Mouse (Mus musculus) layer of hippocampus, postnatal 14 days (tissue): Measurements from ENCODE around the gene Aoah. TPM values are rescaled to one million over a fixed set of nuclear protein-coding genes. Genes with fewer than 3 reads are reported as not detected.

Experiments
- DNase-seq, 2 experiments: peaks; one replicate each; pipeline ENCODE4 v3.0.0; 2021 to 2022; ENCODE audit warnings: low spot score in 2 of 2, mixed read lengths in 1 of 2
- long read RNA-seq, 2 experiments: library from polyadenylated mRNA; stranded (forward); transcript quantifications; one replicate each; pipeline ENCODE4 v2.0.0; 2021
- total RNA-seq, 2 experiments: library from RNA; stranded (reverse); gene quantifications; 2 replicates each; pipeline ENCODE4 v1.2.3; 2021

Gene Aoah
- total RNA-seq = under 1 TPM; 0.21 to 0.37 TPM
- long read RNA-seq, experiment 1 = 0 reads
- long read RNA-seq, experiment 2 = 0 reads

DNA sequence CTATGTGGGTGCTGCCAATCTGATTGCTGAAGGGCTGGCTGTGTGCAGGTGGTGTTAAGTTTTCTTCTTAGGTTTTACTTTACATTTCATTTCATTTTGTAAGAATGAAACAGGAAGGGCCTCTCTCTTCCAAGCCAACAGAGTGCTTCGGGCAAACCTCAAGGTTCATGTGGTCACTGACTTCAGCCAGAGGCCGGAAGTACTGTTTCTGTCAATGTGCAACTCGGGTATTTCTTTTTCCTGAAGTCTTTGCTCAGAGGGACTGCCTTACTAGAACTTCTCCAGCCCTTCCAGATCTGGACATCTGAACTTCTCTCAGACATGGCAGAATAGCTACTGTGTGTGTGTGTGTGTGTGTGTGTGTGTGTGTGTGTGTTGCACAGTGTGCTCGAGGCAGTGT lies at the start of gene Aoah:
Gene Aoah (plus strand): TSS at position 213 of the 400 bp plus-strand sequence.
- no peak for DNase-seq

DNA sequence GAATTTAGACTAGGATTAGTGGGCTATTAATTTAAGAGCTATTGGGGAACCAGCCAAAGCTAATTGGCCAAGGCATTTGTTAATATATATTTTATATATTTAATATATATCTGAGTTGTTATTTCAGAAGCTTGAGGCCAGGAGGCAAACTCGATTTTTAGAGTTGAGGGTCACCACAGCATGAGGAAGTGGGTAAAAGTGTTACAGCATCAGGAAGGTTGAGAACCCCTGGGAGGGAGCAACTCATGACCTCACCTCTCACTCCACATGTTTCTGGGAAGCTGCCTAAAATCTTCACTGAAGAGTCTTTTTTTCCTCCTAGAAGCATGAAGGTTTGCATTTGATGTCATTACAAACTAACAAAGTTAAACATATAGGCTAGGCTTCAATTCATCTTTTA lies 39.1 kb upstream of the Aoah start:
- DNase-seq = no peak

DNA sequence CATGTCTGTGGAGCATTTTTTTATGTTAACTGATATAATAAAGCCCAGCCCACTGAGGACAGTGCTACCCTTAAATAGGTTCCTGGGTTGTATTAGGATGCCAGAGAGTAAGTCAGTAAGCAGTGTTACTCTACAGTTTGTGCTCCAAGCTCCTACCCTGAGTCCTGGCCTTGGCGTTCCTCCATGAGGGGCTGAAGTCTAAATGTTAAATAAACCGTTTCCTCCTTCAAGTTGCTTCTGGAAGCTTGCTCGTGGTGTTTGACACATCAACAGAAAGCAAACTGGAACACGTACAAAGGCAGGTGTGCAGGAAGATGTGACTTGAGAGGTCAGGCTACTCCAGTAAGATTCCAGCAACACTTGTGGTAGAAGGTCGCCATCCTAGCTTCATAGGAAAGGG lies 10.3 kb upstream of the Aoah start:
- DNase-seq = no peak

DNA sequence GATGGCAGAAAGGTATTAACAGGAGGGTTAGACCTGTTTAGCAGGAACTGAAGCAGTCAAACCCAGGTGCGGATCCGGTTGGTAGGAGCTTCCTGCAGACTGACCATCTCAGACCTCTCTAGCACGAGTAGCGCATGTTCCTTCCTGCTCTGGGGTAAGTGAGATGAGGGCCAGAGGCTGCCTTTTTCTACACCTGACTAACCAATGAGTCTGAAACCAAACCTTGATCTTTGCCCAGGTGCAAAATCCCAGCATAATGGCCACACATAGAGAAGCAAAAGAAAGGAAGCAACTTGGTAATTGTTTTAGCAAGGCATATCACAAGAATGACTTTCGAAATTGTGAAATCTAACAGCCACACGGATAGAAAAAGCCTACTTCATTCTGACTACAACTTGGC lies 9.9 kb upstream of the Aoah start:
- no peak for DNase-seq

DNA sequence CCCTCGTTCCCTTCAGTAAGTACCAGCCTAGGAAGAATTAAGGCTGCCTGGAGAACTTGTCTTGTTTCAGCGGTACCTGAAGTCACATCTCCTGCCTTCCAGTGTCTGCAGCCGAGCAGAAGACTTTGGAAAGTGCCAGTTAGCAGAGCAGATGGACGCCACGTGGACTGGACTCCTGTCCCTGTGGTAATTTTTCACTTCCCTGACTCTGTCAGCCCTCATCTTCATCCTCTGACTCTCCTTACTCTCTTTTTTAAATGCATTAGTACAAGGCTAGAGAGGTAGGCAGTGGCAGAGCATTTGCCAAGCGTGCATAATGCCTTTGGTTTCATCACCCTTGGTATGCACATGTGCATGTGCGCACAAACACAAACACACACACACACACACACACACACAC lies 8.0 kb upstream of the Aoah start:
- DNase-seq = no peak

DNA sequence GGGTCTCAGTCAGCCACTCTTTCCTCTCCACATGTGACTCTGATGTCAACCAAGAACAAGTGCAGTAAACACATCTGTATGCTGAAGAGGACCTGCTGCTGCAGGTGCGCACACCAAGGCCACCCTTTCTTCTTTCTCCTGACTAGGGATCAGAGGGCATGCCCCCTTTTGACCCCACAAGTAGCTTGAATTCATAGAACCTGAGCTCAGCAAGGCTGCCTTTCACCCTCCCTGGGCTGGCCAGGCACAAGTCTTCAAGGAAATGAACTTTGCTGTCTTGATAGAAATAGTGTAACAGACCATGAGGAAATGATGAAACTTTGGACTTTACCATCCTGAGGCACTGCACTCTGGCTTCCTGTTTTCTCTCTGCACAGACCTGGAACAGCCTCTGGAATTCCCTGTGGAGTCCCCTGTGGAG lies 7.1 kb upstream of the Aoah start:
- no peak for DNase-seq

DNA sequence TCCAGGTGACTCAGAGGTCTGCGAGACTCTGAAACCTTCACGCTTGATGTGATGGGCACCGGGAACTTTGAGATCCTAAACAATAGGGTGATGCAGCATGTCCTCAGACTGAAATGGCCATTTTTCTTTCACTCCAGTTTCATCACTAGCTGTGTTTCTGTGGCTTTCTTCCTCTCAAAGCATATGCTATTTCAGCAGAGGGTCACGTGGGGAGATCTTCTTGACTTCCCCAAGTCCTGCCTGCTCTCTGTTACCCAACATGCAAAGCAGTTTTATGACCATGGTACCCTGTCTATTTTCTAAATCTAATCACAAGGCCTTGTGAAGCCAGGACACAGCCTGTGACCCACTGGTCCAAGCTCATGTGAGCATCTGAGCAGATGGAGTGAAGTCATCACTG lies 6.0 kb upstream of the Aoah start:
- no peak for DNase-seq

DNA sequence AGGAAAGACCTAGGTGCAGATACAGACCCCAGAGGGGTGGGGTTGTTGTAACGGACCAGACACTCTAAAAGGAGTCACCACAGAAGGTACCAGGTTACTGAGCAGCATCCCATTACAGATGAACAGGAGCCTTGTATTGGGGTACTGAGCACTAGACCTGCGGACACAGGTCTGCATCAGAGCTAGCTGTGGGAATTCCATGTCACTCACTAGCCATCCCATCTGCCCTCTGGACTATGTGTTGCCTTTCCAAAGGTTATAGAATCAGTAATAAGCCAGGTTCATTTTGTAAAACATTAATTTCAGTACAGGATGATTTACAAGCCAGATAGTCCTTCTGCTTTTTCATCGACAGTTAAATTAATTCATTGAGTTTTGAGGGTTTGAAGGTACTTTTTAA lies 2.7 kb downstream of the Aoah start:
- no peak for DNase-seq

DNA sequence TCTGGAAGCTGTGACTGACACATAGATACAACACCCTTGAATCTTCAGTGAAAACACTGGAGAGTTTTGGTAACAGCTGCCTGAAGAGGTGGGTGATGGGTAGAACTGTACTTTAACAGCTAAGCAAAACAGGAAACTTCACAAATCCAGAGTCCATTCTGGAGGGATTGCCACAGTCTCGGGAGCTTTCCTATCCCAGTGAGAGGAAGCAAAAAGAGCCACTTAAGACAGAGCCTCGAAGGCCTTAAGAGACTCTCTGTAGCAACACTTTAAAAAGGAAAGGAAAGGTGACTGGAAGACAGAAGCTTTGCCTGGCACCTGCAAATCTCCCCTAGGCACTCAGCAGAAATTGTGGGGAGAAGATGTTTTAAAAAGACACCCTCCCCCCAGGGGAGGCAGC lies 4.6 kb downstream of the Aoah start:
- DNase-seq = no peak

DNA sequence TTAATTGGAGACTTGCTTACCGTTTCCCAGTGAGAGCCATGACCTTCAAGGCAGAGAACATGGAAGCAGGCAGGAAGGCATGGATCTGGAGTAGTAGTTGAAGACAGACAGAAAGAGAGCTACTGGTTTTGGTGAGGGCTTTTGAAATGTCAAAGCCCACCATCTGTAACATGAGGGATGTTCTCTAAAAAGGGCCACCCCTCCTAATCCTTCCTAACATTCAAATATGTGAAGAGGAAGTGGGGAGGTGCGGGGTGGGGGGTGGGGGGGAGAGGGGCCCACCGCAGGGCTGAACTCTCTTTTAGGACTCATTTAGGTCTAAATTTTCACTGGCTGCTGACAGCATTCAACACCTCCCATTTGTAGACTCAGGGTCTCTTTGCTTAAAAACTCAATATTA lies 5.9 kb downstream of the Aoah start:
- no peak for DNase-seq

DNA sequence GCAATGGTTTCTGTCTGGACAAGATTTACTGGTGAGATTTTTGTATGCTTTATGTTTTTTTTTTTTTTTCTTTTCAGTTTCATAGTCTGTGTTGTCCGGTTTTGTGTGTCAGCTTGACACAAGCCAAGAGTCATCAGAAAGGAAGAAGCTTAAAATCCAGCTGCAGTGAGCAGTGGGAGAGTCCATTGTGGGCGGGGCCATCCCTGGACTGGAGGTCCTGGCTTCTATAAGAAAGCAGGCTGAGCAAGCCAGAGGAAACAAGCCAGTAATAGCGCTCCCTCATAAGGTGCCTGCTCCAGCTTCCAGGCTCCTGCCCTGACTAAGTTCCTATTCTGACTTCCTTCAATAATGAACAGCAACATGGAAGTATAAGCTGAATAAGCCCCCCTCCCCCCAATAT lies 6.7 kb downstream of the Aoah start:
- DNase-seq = no peak

DNA sequence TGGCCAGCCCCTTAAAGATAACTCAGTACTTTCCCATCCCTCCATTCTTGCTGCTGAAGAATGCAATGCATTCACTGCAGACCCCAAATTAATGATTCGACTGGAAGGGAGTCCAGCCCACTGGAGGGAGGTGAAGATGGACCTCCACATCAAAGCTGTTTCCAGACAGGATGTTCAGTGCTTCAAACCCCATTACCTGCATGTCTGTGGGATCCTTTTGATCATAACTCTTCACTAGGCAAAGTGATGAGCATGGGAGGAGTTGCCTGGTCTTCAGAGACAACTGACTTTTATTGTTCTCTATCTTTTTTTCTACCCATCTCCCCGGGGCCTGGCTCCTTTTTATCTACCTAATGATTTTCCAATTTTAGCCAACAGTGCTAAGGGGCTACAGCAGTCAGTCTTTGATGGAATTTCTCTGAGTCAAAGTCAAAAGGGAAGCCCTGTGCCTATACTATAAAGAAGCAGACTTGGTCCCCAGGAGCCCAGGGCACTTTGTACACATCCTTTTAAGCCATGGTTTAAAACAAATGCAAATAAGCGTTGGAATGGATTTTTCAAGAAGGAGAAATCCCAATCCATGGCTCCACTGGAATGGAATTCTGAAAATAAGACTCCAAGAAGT lies 18.0 kb downstream of the Aoah start:
- no peak for DNase-seq

DNA sequence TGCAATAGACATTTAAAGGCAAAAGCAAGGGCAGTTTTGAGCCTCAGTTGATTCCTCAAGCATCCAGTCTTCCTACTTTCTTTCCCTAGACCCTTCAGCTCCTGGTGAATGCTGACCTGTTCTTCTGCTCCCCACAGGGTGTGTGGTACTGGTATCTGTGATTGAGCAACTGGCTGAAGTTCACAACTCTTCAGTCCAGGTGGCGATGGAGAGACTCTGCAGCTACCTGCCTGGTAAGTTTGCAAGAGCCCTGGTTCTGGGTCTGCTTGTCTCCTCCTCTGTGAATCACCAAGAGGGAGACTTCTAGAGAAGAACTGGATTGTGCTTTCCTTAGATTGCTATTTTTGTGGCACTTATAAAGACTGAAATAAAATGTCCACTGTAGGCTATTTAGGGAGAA lies 22.5 kb downstream of the Aoah start:
- no peak for DNase-seq

DNA sequence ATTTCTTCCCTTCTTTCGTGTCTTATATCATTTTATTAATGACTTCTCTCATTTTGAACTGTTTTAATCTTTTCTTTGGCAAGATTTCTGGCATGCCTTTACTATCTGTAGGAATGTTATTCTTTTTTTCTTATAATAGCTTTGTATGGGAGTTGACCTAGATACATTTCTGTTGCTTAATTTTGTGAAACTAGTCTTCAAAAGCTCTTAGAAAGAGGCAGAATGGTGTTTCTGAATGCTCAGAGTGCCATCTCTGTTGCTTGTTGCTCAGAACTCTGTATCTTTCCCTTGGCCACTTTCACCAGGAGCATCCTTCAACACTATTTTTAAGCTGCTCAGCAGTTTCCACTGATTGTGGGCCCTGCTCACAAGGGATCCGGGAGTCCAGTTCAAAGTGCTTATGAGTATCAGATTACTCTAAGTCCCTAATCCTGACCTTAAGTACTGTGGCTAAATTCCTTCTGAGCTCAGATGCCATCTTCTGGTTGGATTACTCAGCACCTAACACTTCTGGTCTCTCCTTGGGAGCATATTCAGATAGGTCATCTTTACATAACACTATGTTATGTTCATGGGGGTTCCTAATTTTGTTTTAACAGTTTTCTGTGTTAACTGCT lies 26.9 kb downstream of the Aoah start:
- no peak for DNase-seq

DNA sequence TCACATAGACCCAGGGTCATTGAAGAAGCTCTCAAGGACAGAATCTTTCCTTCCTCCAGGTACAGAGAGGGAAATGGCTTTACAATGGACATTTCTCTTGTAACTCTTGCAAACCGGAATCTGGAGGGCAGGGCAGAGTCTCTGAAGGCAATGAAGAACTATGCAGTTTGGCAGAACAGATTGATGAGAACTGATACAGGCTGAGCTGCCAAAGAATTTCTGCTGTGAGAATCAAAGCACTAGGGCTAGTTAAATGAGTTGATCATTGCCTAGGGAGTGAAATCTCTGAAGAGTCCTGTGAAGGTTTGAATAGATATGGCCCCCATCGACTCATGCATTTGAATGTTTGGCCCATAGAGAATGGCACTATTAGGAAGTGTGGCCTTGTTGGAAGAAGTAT lies 34.8 kb downstream of the Aoah start:
- DNase-seq = peak; percentile 12 to 20

DNA sequence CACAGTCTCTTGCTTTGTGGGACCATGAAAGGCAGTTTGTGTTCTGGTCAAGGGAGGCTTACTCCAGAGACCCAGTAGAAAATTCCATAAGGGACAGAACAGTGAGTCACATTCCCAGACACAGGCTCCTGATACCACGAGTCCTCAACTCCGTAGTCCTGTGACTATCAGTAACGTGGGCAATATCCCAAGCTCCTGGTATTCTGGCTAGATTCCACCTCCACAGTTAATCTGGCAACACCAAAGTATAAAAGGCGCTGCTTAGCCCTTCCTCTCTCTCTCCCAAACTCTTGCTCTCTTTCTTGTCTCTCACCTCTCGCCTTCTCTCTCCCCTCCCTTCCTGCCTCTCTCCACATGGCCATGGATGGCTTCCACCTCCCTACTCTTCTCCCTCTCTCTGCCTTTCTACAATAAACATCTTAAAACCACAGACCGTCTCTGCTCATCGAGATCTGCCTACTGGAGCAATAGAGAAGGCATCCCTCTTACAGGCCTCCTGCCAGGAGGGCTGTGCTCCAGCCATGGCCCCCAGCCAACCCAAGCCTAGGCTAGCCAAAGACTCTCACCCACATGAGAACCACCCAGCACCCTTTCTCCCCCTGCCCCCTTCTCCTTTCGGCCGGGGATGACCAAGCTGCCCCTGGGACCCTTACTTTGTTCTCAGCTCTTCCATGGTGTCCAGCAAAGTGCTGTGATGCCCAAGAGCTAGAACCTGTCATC lies 35.4 kb downstream of the Aoah start:
- DNase-seq = no peak

DNA sequence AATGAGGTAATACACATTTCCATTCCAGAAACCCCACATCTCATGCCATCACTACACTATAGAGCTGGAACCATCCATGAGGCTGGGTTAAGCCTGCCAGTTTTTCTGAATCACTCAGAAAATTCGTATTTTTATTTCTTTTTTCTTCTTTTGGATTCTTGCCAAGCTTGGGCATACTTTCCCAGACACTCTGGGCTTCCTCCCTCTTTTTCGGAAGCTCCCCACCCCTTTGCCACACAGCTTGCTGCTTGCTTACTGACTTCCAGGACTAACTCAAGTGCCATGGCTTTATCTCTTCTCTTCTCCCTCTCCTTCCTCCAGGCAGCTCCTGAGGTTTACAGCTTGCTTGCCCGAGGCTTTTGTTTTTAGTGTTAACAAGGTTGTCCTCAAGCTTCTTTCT lies 62.0 kb downstream of the Aoah start:
- peak in 1 of 2 experiments; percentile 4 for DNase-seq

DNA sequence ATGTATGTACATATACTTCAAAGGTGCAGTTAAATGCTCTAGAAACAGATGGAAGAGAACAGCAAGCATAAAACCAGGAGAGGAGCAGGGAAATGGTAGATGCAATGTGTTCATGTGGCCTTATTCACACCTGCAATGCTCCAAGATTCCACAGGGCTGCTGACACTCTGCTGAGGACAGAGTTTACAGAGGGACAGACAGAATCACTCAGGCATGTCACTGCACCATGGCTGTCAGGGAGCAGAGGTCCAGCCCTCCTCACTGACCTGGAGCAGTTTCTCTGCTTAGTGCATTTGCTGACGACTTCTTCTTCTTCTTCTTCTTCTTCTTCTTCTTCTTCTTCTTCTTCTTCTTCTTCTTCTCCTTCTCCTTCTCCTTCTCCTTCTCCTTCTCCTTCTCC lies 105.5 kb downstream of the Aoah start:
- no peak for DNase-seq

DNA sequence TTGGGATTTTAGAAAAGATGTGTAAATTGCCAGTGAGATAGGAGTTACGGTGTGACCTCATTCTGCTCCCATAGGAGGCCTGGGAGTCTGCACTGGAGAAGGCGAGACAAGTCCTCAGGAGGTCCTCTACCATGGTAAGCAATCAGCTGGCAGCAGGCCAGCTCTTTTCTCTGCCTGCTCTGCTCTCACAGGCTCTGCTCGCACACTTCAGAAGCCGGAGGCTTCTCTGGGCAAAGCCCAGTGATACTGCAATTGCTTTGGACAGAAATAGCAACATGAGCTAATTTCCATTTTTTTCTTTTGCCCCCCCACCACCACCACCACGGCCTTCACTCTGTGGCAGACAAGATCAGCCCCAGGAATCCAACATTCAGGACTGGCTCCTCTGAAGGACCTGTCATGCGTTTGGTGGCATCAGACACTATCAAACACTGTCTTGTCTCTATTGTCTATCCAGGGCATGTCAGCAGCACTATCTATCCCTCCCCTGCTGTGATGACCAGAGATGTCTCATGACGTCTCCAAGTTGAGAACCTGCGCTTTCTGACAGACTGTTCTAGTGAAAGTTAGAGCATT lies 106.6 kb downstream of the Aoah start:
- DNase-seq = no peak

DNA sequence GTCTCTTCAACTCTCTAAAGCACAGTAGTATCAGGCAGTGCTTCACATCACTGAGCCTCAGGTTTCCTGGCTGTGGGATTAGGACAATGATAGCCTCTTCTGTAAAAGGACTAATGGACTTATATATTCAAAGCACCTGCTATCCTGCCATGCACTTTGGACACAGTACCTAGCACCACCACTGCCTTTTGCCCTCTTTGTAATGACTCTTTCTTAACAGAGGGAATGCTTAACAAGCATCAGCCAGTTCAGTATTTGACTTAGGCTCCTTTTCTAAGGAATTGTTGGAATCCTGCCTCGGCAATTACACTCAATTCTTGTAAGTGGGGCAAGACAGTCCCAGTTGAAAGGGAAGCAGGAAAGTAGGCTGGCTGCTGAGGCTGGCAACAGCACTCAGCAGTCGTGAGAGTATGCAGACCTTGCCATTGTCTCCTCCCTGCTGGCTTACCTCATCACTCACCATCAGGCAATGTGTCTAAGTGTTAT lies 107.1 kb downstream of the Aoah start:
- no peak for DNase-seq

DNA sequence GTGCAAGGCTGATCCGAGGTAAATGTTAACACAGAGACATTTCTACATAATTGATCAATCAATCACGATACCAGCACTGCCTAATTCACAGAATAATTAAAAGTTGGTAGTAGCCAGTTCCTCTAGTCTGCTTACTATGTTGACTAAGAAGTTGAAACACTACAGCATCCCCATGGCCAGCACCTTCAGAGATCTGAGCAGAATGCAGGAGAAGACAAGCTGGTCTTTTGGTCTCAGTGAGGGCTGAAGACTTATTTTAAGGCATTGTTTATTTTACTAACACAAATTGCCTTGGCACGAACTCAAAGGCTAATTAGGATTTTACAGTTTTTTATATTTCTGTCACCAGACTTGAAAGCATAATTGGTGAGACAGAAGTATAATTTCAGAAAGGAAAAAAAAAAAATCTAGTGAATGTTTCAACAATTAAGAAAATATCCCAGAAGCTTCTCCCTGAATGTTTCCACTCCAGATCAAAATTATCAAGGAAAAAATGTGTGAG lies 107.8 kb downstream of the Aoah start:
- no peak for DNase-seq

DNA sequence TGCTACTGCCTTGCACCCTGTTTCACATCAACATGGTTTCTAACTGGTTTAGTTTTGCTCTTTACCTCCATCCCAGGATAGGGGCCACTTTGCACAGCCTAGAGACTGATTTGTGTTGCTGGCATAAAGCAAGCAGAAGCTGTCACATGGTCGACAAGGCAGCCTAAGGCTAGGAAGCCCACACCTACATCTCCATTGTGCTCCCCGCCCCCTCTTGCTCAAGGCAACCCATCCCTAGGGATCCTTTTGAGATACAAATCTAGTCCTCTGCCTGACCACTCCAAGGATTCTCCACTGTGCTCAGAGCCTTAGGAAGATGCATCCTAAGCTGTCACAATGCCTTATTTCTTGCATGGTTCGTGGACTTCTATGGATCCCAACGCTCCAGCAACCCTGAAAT lies 110.2 kb downstream of the Aoah start:
- no peak for DNase-seq
